14 mouse cellular contexts compared by ENCODE assay signal in genomic region chr11:59635821-59636694, GRCm38 (mm10). TPM values are rescaled to one million over a fixed set of nuclear protein-coding genes. Genes with fewer than 3 reads are reported as not detected.
DNase-seq lines count a peak whose midpoint lies in the region; ATAC-seq and TF ChIP-seq lines count a peak whose summit lies in the region.
"Had no signal": no experiment of that assay in that cellular context is flagged by ENCODE, and none has a peak within 500 bp of the region (broad histone marks: within the 10 kb centered on the region; RNA-seq: fewer than 3 reads in every experiment).

No protein-coding gene starts in this region.

- no peaks in the 10 kb centered on the region for H3K4me1 ChIP-seq in liver, embryonic 11.5 days (replicated peaks; ENCODE audit: control insufficient read depth, insufficient read depth, low read length)
- peaks cover 8% of the 10 kb centered on the region for H3K4me1 ChIP-seq in liver, postnatal 0 days (ENCODE audit: insufficient read depth)

- intact Hi-C loops in gastrocnemius, adult 2 months (cut with DNase I): loop anchor here (2.0 kb wide), 1 partner anchor 25 kb away; the partner anchor contains the start of gene Mprip

- no peak overlapping the region for H3K4me2 ChIP-seq in liver, embryonic 11.5 days
- H3K4me2 ChIP-seq in liver, postnatal 0 days (ENCODE audit: low read depth, low read length): no peak overlapping the region
- H3K4me2 ChIP-seq: embryonic facial prominence, embryonic 15.5 days had no signal

- no peak overlapping the region for H3K4me3 ChIP-seq in gastrocnemius, adult 2 months
- H3K4me3 ChIP-seq in liver, embryonic 11.5 days (ENCODE audit: low read depth, low read length): no peak overlapping the region
- no peak overlapping the region for H3K4me3 ChIP-seq in liver, postnatal 0 days (ENCODE audit: low read depth, low read length)
- H3K4me3 ChIP-seq: embryonic facial prominence, embryonic 15.5 days; layer of hippocampus, adult 2 months had no signal

- WGBS in liver, embryonic 11.5 days: 77% methylated on average over 12 of the region's 12 CpGs
- WGBS in liver, postnatal 0 days (ENCODE audit: insufficient replicate concordance): 72% methylated on average over 12 of the region's 12 CpGs

- peak; percentile 34 for DNase-seq in gastrocnemius, adult 2 months
- DNase-seq in gastrocnemius, adult 8-10 months (ENCODE audit: low spot score in 2 of 2): no peak
- peak; percentile 29 for DNase-seq in liver, embryonic 11.5 days (ENCODE audit: low spot score)
- no peak for DNase-seq in liver
- DNase-seq in liver, postnatal 0 days: peak; percentile 9
- no peak for DNase-seq in frontal cortex, postnatal 36 days (ENCODE audit: low spot score in 2 of 2)
- no peak for DNase-seq in layer of hippocampus, adult 8-10 months (ENCODE audit: low spot score in 2 of 2)
- DNase-seq: kidney, adult 8-10 months; thymus, postnatal 36 days had no signal

- TF ChIP-seq EP300 in liver, postnatal 0 days (IDR thresholded peaks at IDR 0.05; ENCODE audit: low read depth): no peak

- ATAC-seq in liver, embryonic 11.5 days (replicated peaks; ENCODE audit: low FRiP score): no peak
- no peak for ATAC-seq in liver, postnatal 0 days

- peaks cover 3% of the 10 kb centered on the region; the same call in 1 of the 2 replicates for H3K27me3 ChIP-seq in liver, embryonic 11.5 days (replicated peaks; ENCODE audit: control insufficient read depth, insufficient read depth, low read length)
- no peaks in the 10 kb centered on the region for H3K27me3 ChIP-seq in liver, postnatal 0 days (ENCODE audit: insufficient read depth, low read length)
- H3K27me3 ChIP-seq: embryonic facial prominence, embryonic 15.5 days had no signal

- H3K9ac ChIP-seq in liver, embryonic 11.5 days (ENCODE audit: low read depth, low read length): no peak overlapping the region
- H3K9ac ChIP-seq in liver, postnatal 0 days (replicated peaks): no peak overlapping the region
- H3K9ac ChIP-seq: embryonic facial prominence, embryonic 15.5 days had no signal

- H3K27ac ChIP-seq in gastrocnemius, adult 2 months: peak overlapping the region; percentile 28
- no peak overlapping the region for H3K27ac ChIP-seq in liver, embryonic 11.5 days (ENCODE audit: low read depth, low read length)
- no peak overlapping the region for H3K27ac ChIP-seq in liver, postnatal 0 days (ENCODE audit: low read depth)
- H3K27ac ChIP-seq: layer of hippocampus, adult 2 months had no signal

- no peaks in the 10 kb centered on the region for H3K9me3 ChIP-seq in liver, embryonic 11.5 days (ENCODE audit: control insufficient read depth, low read length)
- no peaks in the 10 kb centered on the region for H3K9me3 ChIP-seq in liver, postnatal 0 days (ENCODE audit: low read length)
- H3K9me3 ChIP-seq: embryonic facial prominence, embryonic 15.5 days had no signal

- no peak for TF ChIP-seq CTCF in gastrocnemius, adult 2 months (IDR thresholded peaks at IDR 0.05)
- no peak for TF ChIP-seq CTCF in liver, postnatal 0 days (IDR thresholded peaks at IDR 0.05; ENCODE audit: low read depth)

- H3K36me3 ChIP-seq in liver, embryonic 11.5 days (ENCODE audit: control insufficient read depth, insufficient read depth, low read length): no peaks in the 10 kb centered on the region
- H3K36me3 ChIP-seq in liver, postnatal 0 days (replicated peaks; ENCODE audit: insufficient read depth, low read length): no peaks in the 10 kb centered on the region
- H3K36me3 ChIP-seq: embryonic facial prominence, embryonic 15.5 days had no signal

RNA-seq across cellular contexts. Expression of gene Mprip, which starts 25.0 kb away (rescaled TPM):
- 10 to 100 TPM; 75.6 to 87.2 TPM for total RNA-seq in gastrocnemius, adult 2 months (2021)
- total RNA-seq in gastrocnemius, adult 8-10 months (2022): 10 to 100 TPM; 68.5 to 94.6 (median 77.3) TPM
- 44.9 and 46.7 TPM in 2 replicates for polyA plus RNA-seq in liver, embryonic 11.5 days (2014; fragmentation: Nextera tagmentation; extraction: Ambion mirVana)
- 14.2 and 14.3 TPM in 2 replicates for polyA plus RNA-seq in liver, postnatal 0 days (2015; fragmentation: Nextera tagmentation; extraction: Ambion mirVana)
- total RNA-seq in layer of hippocampus, adult 8-10 months (2022): 100 to 1,000 TPM; 265 to 273 (median 269) TPM

RNA-seq across cellular contexts. Expression of gene Olfr223, which starts 43.0 kb away (rescaled TPM):
- total RNA-seq in gastrocnemius, adult 2 months (2021): not detected
- total RNA-seq in gastrocnemius, adult 8-10 months (2022): not detected
- not detected in 2 replicates for polyA plus RNA-seq in liver, embryonic 11.5 days (2014; fragmentation: Nextera tagmentation; extraction: Ambion mirVana)
- not detected in 2 replicates for polyA plus RNA-seq in liver, postnatal 0 days (2015; fragmentation: Nextera tagmentation; extraction: Ambion mirVana)
- not detected for total RNA-seq in layer of hippocampus, adult 8-10 months (2022)
- total RNA-seq: hematopoietic stem cell, adult 5-6 weeks; layer of hippocampus, adult 2 months; megakaryocyte-erythroid progenitor cell, adult 5-6 weeks had no signal
- polyA plus RNA-seq: embryonic facial prominence, embryonic 15.5 days; limb, embryonic 11.5 days had no signal

Comparison
In these comparisons a context has a peak if more than half of its experiments do, and no peak if none do; other contexts are left out.
1. DNase-seq: peak in gastrocnemius, adult 2 months (single experiment), liver, embryonic 11.5 days (single experiment) and liver, postnatal 0 days (single experiment); none in gastrocnemius, adult 8-10 months (0 of 2), liver (single experiment), frontal cortex, postnatal 36 days (0 of 2) and layer of hippocampus, adult 8-10 months (0 of 2).